Mouse (Mus musculus): ENCODE data around the gene Tars2. TPM values are rescaled to one million over a fixed set of nuclear protein-coding genes. Genes with fewer than 3 reads are reported as not detected.

The Tars2 gene
- polyA plus RNA-seq, 3 experiments from 2014 or later = 47.7 to 80.0 (median 79.5) TPM

- no peak for ATAC-seq
Observed at GRCm38 (mm10) chr3:95734092-95734702, 25.8 kb downstream of the Tars2 start.

- no peak for ATAC-seq
Observed at GRCm38 (mm10) chr3:95732744-95733521, 27.1 kb downstream of the Tars2 start.

- ATAC-seq = no peak
Observed at GRCm38 (mm10) chr3:95732297-95732696, 27.7 kb downstream of the Tars2 start.

DNA sequence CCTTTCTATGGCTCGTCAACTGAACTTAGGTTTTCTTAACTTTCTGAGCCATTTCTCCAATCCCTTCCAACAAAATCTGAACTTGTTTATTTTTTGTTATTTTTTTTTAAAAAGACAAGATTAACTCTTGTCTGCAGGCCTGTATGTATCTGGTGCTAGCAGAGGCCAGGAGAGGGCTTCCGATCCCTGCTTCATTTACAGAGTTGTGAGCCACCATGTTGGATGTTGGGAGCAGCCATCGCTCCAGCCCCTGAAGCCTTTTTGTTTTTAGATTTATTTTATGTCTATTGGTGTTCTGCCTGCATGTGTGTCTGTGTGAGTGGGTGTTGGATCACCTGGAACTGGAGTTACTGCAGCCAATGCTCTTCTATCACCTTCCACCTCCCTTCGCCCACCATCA lies 28.2 kb downstream of the Tars2 start:
- ATAC-seq = no peak

DNA sequence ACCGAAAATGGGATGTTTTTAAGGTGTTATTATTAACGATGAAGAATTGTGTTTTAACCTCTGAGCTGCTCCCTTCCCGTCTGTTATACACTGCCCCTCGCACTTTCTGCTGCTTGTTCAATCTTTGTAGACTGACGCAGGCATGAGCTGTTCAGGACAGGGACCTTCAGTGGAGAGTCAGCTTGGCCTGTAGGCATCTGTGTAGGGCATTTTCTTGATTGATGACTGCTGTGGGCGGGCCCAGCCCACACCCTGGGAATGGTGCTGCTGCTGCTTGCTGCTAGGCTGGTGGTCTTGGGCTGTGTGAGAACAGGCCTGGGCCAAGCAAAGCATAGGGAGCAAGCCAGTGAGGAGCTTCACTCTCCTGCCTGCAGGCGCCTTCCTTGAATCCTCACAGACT lies 29.6 kb downstream of the Tars2 start:
- no peak for ATAC-seq

DNA sequence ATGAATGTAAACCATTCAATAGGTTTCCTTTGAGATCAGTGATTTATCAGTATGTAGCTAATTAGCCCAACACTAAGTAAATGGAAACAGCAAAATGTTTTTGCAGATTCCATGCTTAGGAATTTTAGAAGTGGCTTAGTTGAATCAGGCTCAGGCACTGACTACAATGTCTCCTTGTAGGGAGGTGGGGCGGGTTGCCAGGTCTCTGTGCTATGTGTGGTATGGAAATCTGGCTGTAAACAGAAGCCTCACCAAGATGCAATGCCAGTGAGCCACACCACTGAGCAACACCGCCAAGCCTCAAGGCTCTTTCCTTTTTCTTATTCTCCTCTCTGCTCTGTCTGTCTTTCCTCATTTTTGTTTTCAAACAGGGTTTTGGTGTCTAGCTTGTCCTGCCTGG lies 31.1 kb downstream of the Tars2 start:
- no peak for ATAC-seq

GRCm38 (mm10) chr3:95726696-95727358 lies 33.2 kb downstream of the Tars2 start:
- no peak for ATAC-seq

DNA sequence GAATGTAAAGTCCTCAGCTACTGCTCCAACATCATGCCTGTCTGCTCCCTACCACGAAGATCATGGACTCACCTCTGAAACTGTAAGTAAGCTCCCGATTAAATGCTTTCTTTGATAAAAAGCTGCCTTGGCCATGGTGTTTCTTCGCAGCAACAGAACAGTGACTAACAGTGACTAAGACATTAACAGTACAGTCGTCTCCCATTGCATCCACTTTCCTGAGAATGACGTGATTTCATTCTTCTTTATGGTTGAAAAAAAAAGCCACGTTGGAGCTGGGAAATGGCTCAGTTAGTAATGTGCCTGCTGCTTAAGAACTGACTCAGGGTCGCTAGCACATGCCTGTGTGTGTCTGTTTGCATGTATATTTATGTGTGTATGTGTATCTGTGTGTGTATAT lies 34.1 kb downstream of the Tars2 start:
- no peak for ATAC-seq

- peak; percentile 90 for ATAC-seq
Observed at GRCm38 (mm10) chr3:95722386-95722785, 37.6 kb downstream of the Tars2 start.

GRCm38 (mm10) chr3:95718153-95718552 lies 41.9 kb downstream of the Tars2 start:
- ATAC-seq = no peak

DNA sequence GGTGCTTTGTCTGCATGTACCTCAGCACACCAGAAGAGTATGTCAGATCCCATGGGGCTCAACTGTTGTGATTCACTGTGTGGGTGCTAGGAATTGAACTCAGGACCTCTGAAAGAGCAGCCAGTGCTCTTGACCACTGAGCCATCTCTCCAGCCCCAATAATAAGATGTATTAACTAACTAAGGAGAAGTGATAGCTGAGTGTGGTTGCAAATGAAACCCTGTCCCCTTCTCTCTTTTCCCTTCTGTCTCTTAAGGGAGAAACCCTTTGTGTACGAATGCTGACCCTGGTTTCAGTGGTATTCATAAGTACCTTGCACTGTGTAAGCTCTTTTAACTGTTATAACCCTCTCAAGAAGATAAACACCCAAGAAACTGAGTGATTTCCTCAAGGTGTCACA lies 43.9 kb downstream of the Tars2 start:
- ATAC-seq = no peak

GRCm38 (mm10) chr3:95709967-95710366 lies 50.0 kb downstream of the Tars2 start:
- ATAC-seq = peak; percentile 67

DNA sequence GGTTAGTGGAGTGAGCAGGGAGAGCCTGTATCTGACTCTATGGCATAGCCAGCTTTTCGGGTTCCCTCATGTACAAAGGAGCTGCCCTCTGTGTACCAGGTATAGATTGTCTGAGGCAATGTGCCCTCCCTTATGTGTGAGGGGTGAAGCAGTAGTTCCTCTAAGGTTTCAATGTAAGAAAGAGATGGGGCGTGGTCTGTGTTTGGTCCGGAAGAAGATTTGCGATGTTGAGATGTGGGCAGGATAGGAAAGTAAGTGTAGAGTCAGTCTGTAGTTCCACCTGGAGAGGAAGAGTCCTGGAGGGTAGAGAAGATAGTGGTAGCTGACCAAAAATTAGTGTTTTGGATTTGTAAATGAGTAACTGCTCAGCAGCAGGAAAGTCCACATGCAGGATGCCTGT lies 51.0 kb downstream of the Tars2 start:
- ATAC-seq = peak; percentile 55

DNA sequence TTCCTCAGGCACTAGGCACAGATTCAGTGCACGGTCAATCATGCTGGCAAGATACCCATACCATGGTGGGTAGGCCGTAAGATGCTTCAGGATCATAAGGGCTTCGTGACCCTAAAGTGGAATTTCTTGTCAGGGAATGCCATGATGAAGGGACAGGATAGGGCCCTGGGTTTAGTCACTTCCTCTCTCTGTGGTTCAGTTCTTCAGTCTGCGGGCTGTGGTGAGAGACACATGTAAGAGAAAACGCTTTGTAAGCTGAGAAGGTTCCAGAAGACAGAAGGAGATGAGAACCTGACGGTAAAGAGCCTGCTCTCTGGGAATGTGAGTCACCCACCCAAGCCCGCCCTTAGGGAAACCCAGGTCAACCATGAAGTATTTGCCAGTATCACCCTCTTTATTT lies 52.5 kb downstream of the Tars2 start:
- ATAC-seq = peak; percentile 81

- ATAC-seq = no peak
Observed at GRCm38 (mm10) chr3:95706273-95706672, 53.7 kb downstream of the Tars2 start.

- no peak for ATAC-seq
Observed at GRCm38 (mm10) chr3:95704612-95705011, 55.4 kb downstream of the Tars2 start.

DNA sequence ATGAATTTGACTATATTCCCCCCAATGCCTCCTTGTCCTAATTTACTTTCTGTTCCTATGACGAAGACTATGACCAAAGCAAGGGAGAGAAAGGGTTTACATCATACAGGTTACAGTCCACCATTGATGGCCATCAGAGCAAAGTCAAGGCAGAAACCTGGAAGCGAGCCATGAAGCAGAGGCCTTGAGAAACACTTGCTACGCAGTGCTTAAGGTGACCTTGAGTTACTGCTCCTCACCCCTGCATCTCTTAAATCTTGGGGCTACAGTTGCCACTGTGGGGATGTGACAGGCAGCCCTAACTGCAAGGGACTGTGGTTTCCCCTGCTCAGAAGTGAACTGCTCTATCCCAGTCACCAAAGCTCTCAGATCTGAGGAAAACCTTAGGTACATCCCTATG lies 56.7 kb downstream of the Tars2 start:
- ATAC-seq = no peak

DNA sequence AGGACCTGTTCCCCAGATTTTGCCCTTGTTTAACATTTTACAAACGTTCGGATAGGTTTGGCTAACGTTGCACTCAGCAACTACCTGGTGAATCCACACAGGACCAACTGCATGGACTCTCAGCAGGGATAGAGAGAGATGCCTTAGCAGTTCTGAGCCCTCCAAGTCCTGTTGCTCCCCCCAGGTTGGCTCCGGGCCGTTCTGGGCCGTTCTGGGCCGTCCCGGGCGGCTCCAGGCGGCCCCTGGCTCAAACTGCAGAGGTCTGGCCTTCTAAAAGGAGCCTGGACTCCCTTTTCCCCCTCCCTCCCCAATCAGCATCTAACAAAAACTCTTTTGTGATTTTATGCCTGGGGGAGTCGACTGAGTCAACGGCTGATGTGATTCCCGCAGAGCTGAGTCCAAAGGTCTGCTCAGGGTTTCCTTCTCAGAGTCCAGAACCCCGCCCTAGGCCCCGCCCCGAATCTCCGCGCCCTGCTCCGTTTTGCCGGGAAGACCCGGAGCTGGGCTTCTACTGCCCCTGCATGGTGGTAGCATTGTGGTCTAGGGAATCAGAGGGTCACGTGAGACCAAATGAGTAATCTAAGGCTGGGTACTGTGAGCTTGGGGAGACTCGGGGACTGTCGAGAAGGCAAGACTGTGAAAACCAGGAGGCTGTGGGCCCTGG lies 58.0 kb downstream of the Tars2 start:
- ATAC-seq = no peak

- ATAC-seq = no peak
Observed at GRCm38 (mm10) chr3:95701085-95701484, 58.9 kb downstream of the Tars2 start.

DNA sequence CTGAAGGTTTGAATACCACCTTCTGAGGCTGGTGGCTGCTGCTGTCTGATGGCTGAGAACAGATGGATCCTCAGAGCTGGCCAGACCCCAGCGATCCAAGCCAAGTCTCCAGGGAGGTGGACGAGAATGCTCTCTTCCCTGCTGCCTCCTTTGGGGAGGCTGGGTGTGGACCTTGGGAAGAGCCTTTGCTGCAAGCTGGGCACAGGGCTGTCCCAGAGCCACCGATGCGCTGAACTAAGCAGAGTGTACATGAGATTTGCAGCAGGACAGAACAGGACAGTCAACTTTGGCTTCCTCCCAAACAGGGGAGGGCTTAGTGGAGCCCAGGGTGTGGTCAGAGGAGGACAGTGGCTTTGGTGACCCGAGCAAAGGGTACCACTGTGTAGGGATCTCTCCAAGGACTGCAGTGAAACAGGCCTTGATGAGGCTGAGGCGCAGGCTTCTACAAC lies 59.7 kb downstream of the Tars2 start:
- no peak for ATAC-seq

GRCm38 (mm10) chr3:95698286-95698685 lies 61.7 kb downstream of the Tars2 start:
- no peak for ATAC-seq

GRCm38 (mm10) chr3:95696360-95696759 lies 63.6 kb downstream of the Tars2 start:
- ATAC-seq = no peak

DNA sequence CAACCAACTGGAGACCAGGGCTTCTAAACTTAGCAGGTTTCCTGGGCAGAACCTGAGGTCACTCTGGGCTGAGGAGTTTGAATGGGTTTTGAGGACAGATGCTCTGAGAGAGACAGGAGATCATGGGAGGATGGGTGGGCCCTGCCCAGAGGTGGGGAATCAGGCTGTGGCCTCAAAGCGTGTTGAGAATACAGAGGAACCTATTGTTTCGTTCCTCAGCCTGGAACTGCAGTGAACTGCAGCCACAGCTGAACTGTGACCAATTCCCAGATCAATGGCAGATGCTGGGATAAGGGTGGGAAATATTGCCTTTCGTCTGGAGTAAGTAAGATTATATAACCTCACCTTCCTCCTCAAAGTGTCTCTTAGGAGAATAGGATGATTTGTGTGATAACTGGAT lies 64.2 kb downstream of the Tars2 start:
- no peak for ATAC-seq
